Mouse (Mus musculus): ENCODE data around the gene Gbx1. TPM values are rescaled to one million over a fixed set of nuclear protein-coding genes. Genes with fewer than 3 reads are reported as not detected.
A peak's percentile ranks its signal among the peaks of the same experiment; 100 is the strongest.
"Not testable (repeated sequence)": the region's sequence is repeated elsewhere in the genome, so short reads cannot be mapped to it uniquely, and the experiment has no call there.

Gbx1 gene
- 0.04 and 0.10 TPM in 2 replicates for polyA plus RNA-seq (2015; fragmentation: Nextera tagmentation; extraction: Ambion mirVana)

GRCm38 (mm10) chr5:24526889-24527230 lies at the start of gene Gbx1:
TSS of gene Gbx1 (minus strand) at chr5:24527202.
- no peak for ATAC-seq (replicated peaks; ENCODE audit: low FRiP score)

GRCm38 (mm10) chr5:24576801-24577182 lies 49.8 kb upstream of the Gbx1 start:
- peaks cover 13% of the 10 kb centered on the region for H3K4me1 ChIP-seq
- no peaks in the 10 kb centered on the region for H3K9me3 ChIP-seq (replicated peaks)
- H3K36me3 ChIP-seq, result peaks cover 36% of the 10 kb centered on the region
- H3K27ac ChIP-seq, result peak overlapping the region; percentile 90
- ATAC-seq (replicated peaks; ENCODE audit: low FRiP score), result peak; percentile 50
- under 1% methylated on average over 32 of the region's 32 CpGs for WGBS
- peak overlapping the region; percentile 84 for H3K9ac ChIP-seq
- peak overlapping the region; percentile 90 for H3K4me3 ChIP-seq (replicated peaks)
- peak overlapping the region; percentile 84 for H3K4me2 ChIP-seq
- no peaks in the 10 kb centered on the region for H3K27me3 ChIP-seq

More at GRCm38 (mm10) chr5:24526889-24527230, at the start of gene Gbx1:
- Histone ChIP-seq H3K9ac (peak within 1 kb of the TSS; percentile 26; the same call in 1 of the 2 replicates), H3K9me3 (replicated peaks) (no peaks in the 10 kb centered on the region), H3K4me2 (peak within 1 kb of the TSS; percentile 85), H3K4me3 (replicated peaks) (peak within 1 kb of the TSS; percentile 45), H3K27ac (no peak within 1 kb of the TSS), H3K4me1 (peaks cover 19% of the 10 kb centered on the region), H3K36me3 (no peaks in the 10 kb centered on the region), H3K27me3 (peaks cover 97% of the 10 kb centered on the region)
- under 1% methylated on average over 31 of the region's 49 CpGs for WGBS

- H3K36me3 ChIP-seq, result peaks cover 45% of the 10 kb centered on the region
Measured at GRCm38 (mm10) chr5:24575948-24576347, 48.9 kb upstream of the Gbx1 start.

GRCm38 (mm10) chr5:24556709-24557108 lies 29.7 kb upstream of the Gbx1 start, which contains the start of gene 4931409K22Rik:
TSS of gene 4931409K22Rik (minus strand) at chr5:24556809.
- ATAC-seq (replicated peaks; ENCODE audit: low FRiP score), result no peak
- H3K27me3 ChIP-seq, result peaks cover 25% of the 10 kb centered on the region
- H3K4me1 ChIP-seq, result peaks cover 3% of the 10 kb centered on the region
- H3K27ac ChIP-seq, result no peak within 1 kb of the TSS
- 70% methylated on average over 2 of the region's 2 CpGs for WGBS
- no peak within 1 kb of the TSS for H3K4me3 ChIP-seq (replicated peaks)
- H3K4me2 ChIP-seq, result no peak within 1 kb of the TSS
- H3K36me3 ChIP-seq, result no peaks in the 10 kb centered on the region
- H3K9me3 ChIP-seq (replicated peaks), result no peaks in the 10 kb centered on the region
- no peak within 1 kb of the TSS for H3K9ac ChIP-seq

More at GRCm38 (mm10) chr5:24575948-24576347, 48.9 kb upstream of the Gbx1 start:
- WGBS, result 86% methylated on average over 1 of the region's 1 CpGs
- Histone ChIP-seq H3K4me2 (peak overlapping the region; percentile 84), H3K9me3 (replicated peaks) (no peaks in the 10 kb centered on the region), H3K27ac (no peak overlapping the region), H3K4me3 (replicated peaks) (peak overlapping the region; percentile 90), H3K27me3 (no peaks in the 10 kb centered on the region), H3K4me1 (peaks cover 13% of the 10 kb centered on the region), H3K9ac (peak overlapping the region; percentile 84)
- no peak for ATAC-seq (replicated peaks; ENCODE audit: low FRiP score)

- ATAC-seq (replicated peaks; ENCODE audit: low FRiP score); H3K27ac ChIP-seq; H3K9me3 ChIP-seq (replicated peaks); H3K9ac ChIP-seq; H3K4me3 ChIP-seq (replicated peaks); H3K36me3 ChIP-seq; H3K4me2 ChIP-seq: not testable (repeated sequence)
- WGBS, result 94% methylated on average over 7 of the region's 7 CpGs
- Histone ChIP-seq H3K27me3 (peaks cover 30% of the 10 kb centered on the region), H3K4me1 (peaks cover 17% of the 10 kb centered on the region)
Measured at GRCm38 (mm10) chr5:24555335-24555734, 28.3 kb upstream of the Gbx1 start.

- Histone ChIP-seq H3K9me3 (replicated peaks) (no peaks in the 10 kb centered on the region), H3K36me3 (no peaks in the 10 kb centered on the region), H3K4me2 (no peak overlapping the region), H3K4me1 (peaks cover 18% of the 10 kb centered on the region), H3K9ac (no peak overlapping the region), H3K4me3 (replicated peaks) (no peak overlapping the region), H3K27me3 (peaks cover 44% of the 10 kb centered on the region), H3K27ac (no peak overlapping the region)
- no peak for ATAC-seq (replicated peaks; ENCODE audit: low FRiP score)
- 55% methylated on average over 5 of the region's 5 CpGs for WGBS
Measured at GRCm38 (mm10) chr5:24553621-24554244, 26.7 kb upstream of the Gbx1 start.

GRCm38 (mm10) chr5:24551317-24551688 lies 24.3 kb upstream of the Gbx1 start:
- H3K27ac ChIP-seq, result peak overlapping the region; percentile 11; the same call in 1 of the 2 replicates
- 24% methylated on average over 2 of the region's 2 CpGs for WGBS
- peaks cover 18% of the 10 kb centered on the region for H3K4me1 ChIP-seq
- H3K4me3 ChIP-seq (replicated peaks), result peak overlapping the region; percentile 16; the same call in 1 of the 2 replicates
- peak overlapping the region; percentile 54 for H3K4me2 ChIP-seq
- H3K9me3 ChIP-seq (replicated peaks), result no peaks in the 10 kb centered on the region
- peak; percentile 52; the same call in 1 of the 2 replicates for ATAC-seq (replicated peaks; ENCODE audit: low FRiP score)
- peaks cover 56% of the 10 kb centered on the region for H3K27me3 ChIP-seq
- no peaks in the 10 kb centered on the region for H3K36me3 ChIP-seq
- no peak overlapping the region for H3K9ac ChIP-seq

- Histone ChIP-seq H3K9ac (no peak overlapping the region), H3K27ac (peak overlapping the region; percentile 11; the same call in 1 of the 2 replicates), H3K9me3 (replicated peaks) (no peaks in the 10 kb centered on the region), H3K36me3 (no peaks in the 10 kb centered on the region), H3K4me3 (replicated peaks) (peak overlapping the region; percentile 16; the same call in 1 of the 2 replicates), H3K4me2 (peak overlapping the region; percentile 54), H3K27me3 (peaks cover 57% of the 10 kb centered on the region), H3K4me1 (peaks cover 18% of the 10 kb centered on the region)
- 12% methylated on average over 26 of the region's 26 CpGs for WGBS
- peak; percentile 74 for ATAC-seq (replicated peaks; ENCODE audit: low FRiP score)
Measured at GRCm38 (mm10) chr5:24550598-24551316, 23.8 kb upstream of the Gbx1 start.

- H3K4me2 ChIP-seq, result no peak overlapping the region
- peaks cover 22% of the 10 kb centered on the region for H3K4me1 ChIP-seq
- no peak overlapping the region for H3K4me3 ChIP-seq (replicated peaks)
- ATAC-seq (replicated peaks; ENCODE audit: low FRiP score), result no peak
- H3K9ac ChIP-seq, result no peak overlapping the region
- WGBS, result 76% methylated on average over 7 of the region's 7 CpGs
- no peaks in the 10 kb centered on the region for H3K36me3 ChIP-seq
- H3K27me3 ChIP-seq, result peaks cover 32% of the 10 kb centered on the region
- no peaks in the 10 kb centered on the region for H3K9me3 ChIP-seq (replicated peaks)
- no peak overlapping the region for H3K27ac ChIP-seq
Measured at GRCm38 (mm10) chr5:24542643-24543042, 15.6 kb upstream of the Gbx1 start.

- Histone ChIP-seq H3K27ac (peak overlapping the region; percentile 70; the same call in 1 of the 2 replicates), H3K36me3 (no peaks in the 10 kb centered on the region), H3K9ac (no peak overlapping the region), H3K4me1 (peaks cover 22% of the 10 kb centered on the region), H3K4me3 (replicated peaks) (peak overlapping the region; percentile 26; the same call in 1 of the 2 replicates), H3K9me3 (replicated peaks) (no peaks in the 10 kb centered on the region), H3K27me3 (peaks cover 36% of the 10 kb centered on the region), H3K4me2 (peak overlapping the region; percentile 60)
- WGBS, result 13% methylated on average over 6 of the region's 6 CpGs
- ATAC-seq (replicated peaks; ENCODE audit: low FRiP score), result no peak
Measured at GRCm38 (mm10) chr5:24541144-24541569, 14.2 kb upstream of the Gbx1 start.

- peak within 1 kb of the TSS; percentile 70 for H3K27ac ChIP-seq
- no peaks in the 10 kb centered on the region for H3K36me3 ChIP-seq
Measured at GRCm38 (mm10) chr5:24540387-24541143, 13.6 kb upstream of the Gbx1 start, which contains the start of gene Asb10. TSS of gene Asb10 (minus strand) at chr5:24540978.

More at GRCm38 (mm10) chr5:24540387-24541143, 13.6 kb upstream of the Gbx1 start, which contains the start of gene Asb10:
- ATAC-seq (replicated peaks; ENCODE audit: low FRiP score), result peak; percentile 61; the same call in 1 of the 2 replicates
- Histone ChIP-seq H3K4me3 (replicated peaks) (peak within 1 kb of the TSS; percentile 26), H3K9ac (peak within 1 kb of the TSS; percentile 29; the same call in 1 of the 2 replicates), H3K9me3 (replicated peaks) (no peaks in the 10 kb centered on the region), H3K4me1 (peaks cover 22% of the 10 kb centered on the region), H3K27me3 (peaks cover 37% of the 10 kb centered on the region), H3K4me2 (peak within 1 kb of the TSS; percentile 60)
- WGBS, result 17% methylated on average over 14 of the region's 14 CpGs

All from kidney, embryonic 15.5 days (tissue).